Mouse (Mus musculus) cerebellum, adult 8-10 months (tissue): ENCODE measurements at regions not wholly inside any gene's neighbourhood (a gene's known extent, or its start where the extent isn't known, plus 50 kb on each side); places are given as distances from the start of the nearest gene placed in this dataset.
A peak's percentile ranks its signal among the peaks of the same experiment; 100 is the strongest.

Experiments used
- DNase-seq: peaks from one replicate; pipeline ENCODE4 v3.0.0; 2022

- DNase-seq = no peak
Observed at GRCm38 (mm10) chr6:14044654-14045053, 173.3 kb upstream of the 2610001J05Rik start.

- DNase-seq = no peak
Observed at GRCm38 (mm10) chr6:14025898-14026297, 154.6 kb upstream of the 2610001J05Rik start.

GRCm38 (mm10) chr6:14018928-14019327 is 147.6 kb upstream of the 2610001J05Rik start:
- no peak for DNase-seq

- DNase-seq = peak; percentile 76
Observed at GRCm38 (mm10) chr6:13982606-13983389, 111.5 kb upstream of the 2610001J05Rik start.

GRCm38 (mm10) chr6:13974710-13975506 is 103.6 kb upstream of the 2610001J05Rik start:
- no peak for DNase-seq

- DNase-seq = no peak
Observed at GRCm38 (mm10) chr6:13964471-13964870, 93.2 kb upstream of the 2610001J05Rik start.

- DNase-seq = no peak
Observed at GRCm38 (mm10) chr6:13964013-13964412, 92.7 kb upstream of the 2610001J05Rik start.

GRCm38 (mm10) chr6:13949640-13950039 is 78.3 kb upstream of the 2610001J05Rik start:
- DNase-seq = no peak

GRCm38 (mm10) chr6:13920809-13921760 is 49.8 kb upstream of the 2610001J05Rik start:
- no peak for DNase-seq
